Mouse (Mus musculus): ENCODE data around the gene Olfr229.
"Not testable (repeated sequence)": the region's sequence is repeated elsewhere in the genome, so short reads cannot be mapped to it uniquely, and the experiment has no call there.

The Olfr229 gene

GRCm38 (mm10) chr9:39907036-39907435 lies at the start of gene Olfr229:
Olfr229 (plus strand) TSS chr9:39907336.
- DNase-seq (ENCODE audit: low read depth, low spot score): no peak

DNA sequence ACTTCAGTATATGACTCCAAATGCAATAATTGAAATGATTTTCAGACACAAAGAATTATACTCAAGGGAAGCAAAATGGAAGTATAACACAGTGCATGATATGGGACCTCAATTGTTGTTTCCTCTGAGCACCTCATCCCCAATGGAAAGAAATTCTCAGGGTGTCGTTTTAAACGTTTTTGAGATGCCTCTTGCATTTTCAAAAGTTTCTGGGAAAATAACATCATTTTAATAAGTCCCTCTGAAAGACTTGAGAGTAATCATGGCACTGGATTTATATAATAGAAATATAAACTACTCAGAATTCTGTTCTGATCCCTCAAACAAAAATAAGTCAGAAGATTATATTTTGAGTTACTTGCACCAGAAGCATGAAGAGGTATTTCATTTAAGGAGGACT lies 41.0 kb upstream of the Olfr229 start, which contains the start of gene Olfr972:
Gene Olfr972, plus strand, starts transcription at position 301 of the 400 bp plus-strand sequence.
- DNase-seq (ENCODE audit: low read depth, low spot score): no peak

DNA sequence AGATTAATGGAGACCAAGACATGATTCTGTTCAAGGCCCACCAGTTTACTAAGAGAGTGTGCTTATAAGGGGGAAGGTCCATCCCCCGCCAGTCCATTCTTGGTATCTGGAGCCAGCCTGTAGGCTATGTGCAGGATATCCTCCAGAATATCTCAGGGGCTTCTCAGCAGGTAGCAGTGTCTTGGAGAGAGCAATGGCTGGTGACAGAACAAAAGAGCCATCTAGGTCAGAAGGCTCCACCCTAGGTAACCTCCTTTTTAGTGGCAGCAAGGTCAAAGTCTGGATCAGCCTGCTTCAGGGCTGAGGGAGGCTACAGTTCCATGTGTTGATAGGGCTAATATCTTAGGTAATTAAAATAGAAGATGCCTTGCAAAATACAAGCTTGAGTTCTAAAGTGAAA lies 35.1 kb upstream of the Olfr229 start:
- DNase-seq (ENCODE audit: low read depth, low spot score): not testable (repeated sequence)

DNA sequence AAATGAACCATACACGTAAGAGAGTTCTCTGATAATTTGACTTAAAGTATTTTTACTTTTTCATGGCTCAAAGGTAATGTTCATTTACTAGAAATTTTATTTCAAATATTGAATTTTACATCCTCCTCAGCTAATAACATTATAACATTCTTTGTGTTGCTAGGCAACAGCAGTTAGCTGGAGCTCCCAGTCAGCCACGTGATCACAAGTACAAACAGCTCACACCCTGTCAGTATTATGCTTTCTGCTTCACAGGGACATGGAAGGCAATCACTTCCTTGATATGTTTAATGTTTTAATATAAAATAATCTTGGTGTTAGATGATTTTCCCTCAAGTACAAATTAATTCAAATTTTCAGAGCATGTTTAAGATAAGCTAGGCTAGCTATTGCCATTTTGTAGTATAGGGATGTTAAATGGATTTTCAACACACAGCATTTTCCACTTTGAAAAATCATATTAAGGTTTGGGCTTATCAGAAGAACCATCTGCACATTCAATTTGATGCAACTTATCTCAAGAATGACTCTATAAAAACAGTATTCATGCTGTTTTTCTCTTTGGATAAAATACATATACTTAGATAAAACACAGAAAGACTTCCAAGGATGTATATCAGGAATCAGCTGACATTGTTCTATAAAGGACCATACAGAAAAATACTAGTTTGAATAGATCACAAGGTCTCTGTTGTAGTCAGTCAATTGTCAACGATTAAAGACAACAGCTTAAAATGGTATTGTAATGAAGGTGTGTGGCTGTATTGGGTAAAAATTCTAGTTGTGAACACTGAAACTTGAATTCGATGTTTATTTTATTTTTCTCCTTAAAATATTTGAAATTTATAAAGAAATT lies 29.4 kb upstream of the Olfr229 start:
- DNase-seq (ENCODE audit: low read depth, low spot score): not testable (repeated sequence)

DNA sequence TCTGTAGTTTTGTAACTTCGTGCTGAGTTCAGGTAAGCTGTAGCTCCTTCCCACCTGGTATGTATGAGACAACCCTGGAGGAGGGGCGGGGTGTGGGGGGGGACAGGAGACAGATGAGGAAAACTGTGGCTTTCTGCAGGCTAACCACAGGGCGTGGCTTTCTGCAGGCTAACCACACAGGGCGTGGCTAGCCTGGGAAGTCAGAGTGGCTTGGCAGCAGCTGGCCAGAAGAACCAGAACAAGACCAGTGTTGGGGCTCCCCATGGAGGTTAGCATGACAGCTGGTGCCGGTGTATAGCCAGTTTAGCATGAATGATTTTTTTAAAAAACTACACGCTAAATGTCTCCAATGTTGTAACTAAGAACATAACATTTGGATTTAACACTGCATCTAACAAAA lies 2.0 kb upstream of the Olfr229 start:
- peak; percentile 9 for DNase-seq (ENCODE audit: low read depth, low spot score)

GRCm38 (mm10) chr9:39909939-39910338 lies 2.8 kb downstream of the Olfr229 start:
- no peak for DNase-seq (ENCODE audit: low read depth, low spot score)

- DNase-seq (ENCODE audit: low read depth, low spot score): not testable (repeated sequence)
Measured at GRCm38 (mm10) chr9:39927975-39928836, 21.1 kb downstream of the Olfr229 start.

- DNase-seq (ENCODE audit: low read depth, low spot score): not testable (repeated sequence)
Measured at GRCm38 (mm10) chr9:39928837-39929236, 21.7 kb downstream of the Olfr229 start.

- no peak for DNase-seq (ENCODE audit: low read depth, low spot score)
Measured at GRCm38 (mm10) chr9:39937201-39937600, 30.1 kb downstream of the Olfr229 start, which contains the start of gene Olfr974. Olfr974 (plus strand) TSS chr9:39937501.

- DNase-seq (ENCODE audit: low read depth, low spot score): no peak
Measured at GRCm38 (mm10) chr9:39951946-39952345, 44.8 kb downstream of the Olfr229 start, which contains the start of gene Olfr975. Olfr975 (minus strand) TSS chr9:39952046.

DNA sequence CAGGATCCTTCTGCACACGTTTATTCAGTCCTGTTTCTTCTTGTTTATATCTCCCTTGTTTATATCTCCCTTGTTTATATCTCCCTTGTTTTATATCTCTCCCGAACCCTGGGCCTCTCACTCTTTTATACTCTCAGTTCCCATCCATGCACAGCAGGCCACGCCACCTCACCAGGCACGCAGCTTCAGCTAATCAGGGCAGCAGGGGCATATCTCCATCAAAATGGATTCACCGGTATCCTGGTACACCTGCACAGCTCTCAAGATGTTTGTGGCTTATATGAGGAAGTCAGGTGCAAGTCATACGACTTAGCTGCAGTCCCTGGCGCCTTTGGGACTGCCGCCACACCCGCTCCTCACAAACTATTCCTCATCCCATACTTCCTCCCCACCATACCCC lies 53.9 kb downstream of the Olfr229 start, which contains the start of gene Olfr976:
Gene Olfr976, minus strand, starts transcription at position 101 of the 400 bp plus-strand sequence.
- DNase-seq (ENCODE audit: low read depth, low spot score): not testable (repeated sequence)

Measured in 3T3-L1 (cell line).